Mouse (Mus musculus) MEL (cell line): ENCODE measurements around the gene Spef2. TPM values are rescaled to one million over a fixed set of nuclear protein-coding genes. Genes with fewer than 3 reads are reported as not detected.

Experiments
- DNase-seq: peaks from one replicate; pipeline ENCODE4 v3.0.0; 2011; ENCODE audit warnings: low read depth, low spot score
- H3K27ac ChIP-seq: 2 replicates; pipeline ENCODE4 v1.5.1; 2012; ENCODE audit warnings: low read depth, mild to moderate bottlenecking, control low read depth, low read length, moderate library complexity; ENCODE audit not compliant: control insufficient read depth
- H3K27me3 ChIP-seq, 2 experiments: fragments of 150-350 bp in 1 of 2; sonication (generic) in 1 of 2; 2 replicates each; pipeline ENCODE4 v1.6.1; 2012; ENCODE audit warnings: low read length in 2 of 2, mild to moderate bottlenecking in 2 of 2, improper control_type of control experiment in 1 of 2, moderate library complexity in 1 of 2; ENCODE audit not compliant: insufficient read depth in 2 of 2, control insufficient read depth in 1 of 2
- H3K36me3 ChIP-seq, 2 experiments: 2 replicates each; pipeline ENCODE4 v1.6.1; 2012 to 2014; ENCODE audit warnings: low read length in 2 of 2, improper control_type of control experiment in 1 of 2, inconsistent platforms in 1 of 2, mild to moderate bottlenecking in 1 of 2; ENCODE audit not compliant: insufficient read depth in 2 of 2, control insufficient read depth in 1 of 2
- H3K4me1 ChIP-seq, 2 experiments: fragments of 150-350 bp in 1 of 2; sonication (generic) in 1 of 2; 2 replicates each; pipeline ENCODE4 v1.6.1; 2012; ENCODE audit warnings: low read length in 2 of 2, improper control_type of control experiment in 1 of 2, mild to moderate bottlenecking in 1 of 2; ENCODE audit not compliant: insufficient read depth in 2 of 2, control insufficient read depth in 1 of 2
- H3K4me3 ChIP-seq, 2 experiments: fragments of 150-350 bp in 1 of 2; sonication (generic) in 1 of 2; 2 replicates each; pipeline ENCODE4 v1.5.1; 2012; ENCODE audit warnings: low read depth in 2 of 2, low read length in 2 of 2, mild to moderate bottlenecking in 2 of 2, moderate library complexity in 2 of 2, control low read depth in 1 of 2, improper control_type of control experiment in 1 of 2; ENCODE audit not compliant: control insufficient read depth in 1 of 2, insufficient read depth in 1 of 2
- H3K79me2 ChIP-seq: 2 replicates; pipeline ENCODE4 v1.6.1; 2012; ENCODE audit warnings: mild to moderate bottlenecking, low read length, moderate library complexity; ENCODE audit not compliant: control insufficient read depth, poor library complexity, insufficient read depth
- H3K9ac ChIP-seq: 2 replicates; pipeline ENCODE4 v1.6.1; 2012; ENCODE audit warnings: low read depth, mild to moderate bottlenecking, control low read depth, low read length, moderate library complexity; ENCODE audit not compliant: control insufficient read depth, poor library complexity, severe bottlenecking
- H3K9me3 ChIP-seq: fragments of 150-350 bp; sonication (generic); replicated peaks from 2 replicates; pipeline ENCODE4 v1.6.1; 2012; ENCODE audit warnings: mild to moderate bottlenecking, low read length, improper control_type of control experiment, moderate library complexity; ENCODE audit not compliant: insufficient read depth
- BHLHE40 ChIP-seq: IDR thresholded peaks from 2 replicates; pipeline ENCODE4 v1.6.1; 2012; ENCODE audit warnings: low read depth, mild to moderate bottlenecking, inconsistent platforms, low read length, improper control_type of control experiment, borderline replicate concordance
- CHD1 ChIP-seq: IDR thresholded peaks from 2 replicates; pipeline ENCODE4 v1.6.1; 2012; ENCODE audit warnings: low read depth, mild to moderate bottlenecking, inconsistent platforms, low read length, improper control_type of control experiment
- CHD2 ChIP-seq: IDR thresholded peaks from 2 replicates; pipeline ENCODE4 v1.6.1; 2011; ENCODE audit warnings: low read length, improper control_type of control experiment
- CTCF ChIP-seq, 3 experiments: IDR thresholded peaks in 2 of 3; conservative IDR thresholded peaks in 1 of 3; 2 replicates each; pipeline ENCODE4 v1.5.1; 2011 to 2012; ENCODE audit warnings: low read length in 3 of 3, low read depth in 2 of 3, mild to moderate bottlenecking in 2 of 3, improper control_type of control experiment in 1 of 3, inconsistent platforms in 1 of 3, mixed read lengths in 1 of 3, moderate library complexity in 1 of 3; ENCODE audit not compliant: control insufficient read depth in 1 of 3, insufficient read depth in 1 of 3, poor library complexity in 1 of 3, severe bottlenecking in 1 of 3
- E2F4 ChIP-seq: IDR thresholded peaks from 2 replicates; pipeline ENCODE4 v1.6.1; 2011; ENCODE audit warnings: low read depth, low read length, improper control_type of control experiment, borderline replicate concordance
- ELF1 ChIP-seq: IDR thresholded peaks from 2 replicates; pipeline ENCODE4 v1.6.1; 2014; ENCODE audit warnings: low read depth, mild to moderate bottlenecking, inconsistent platforms, low read length, improper control_type of control experiment, moderate library complexity
- EP300 ChIP-seq, 2 experiments: IDR thresholded peaks; 2 replicates each; pipeline ENCODE4 v1.6.1; 2011; ENCODE audit warnings: improper control_type of control experiment in 2 of 2, low read length in 2 of 2, low read depth in 1 of 2, mild to moderate bottlenecking in 1 of 2
- ETS1 ChIP-seq: IDR thresholded peaks from 2 replicates; pipeline ENCODE4 v1.6.1; 2012; ENCODE audit warnings: low read depth, mild to moderate bottlenecking, inconsistent platforms, low read length, improper control_type of control experiment, moderate library complexity
- GABPA ChIP-seq: IDR thresholded peaks from 2 replicates; pipeline ENCODE4 v1.6.1; 2012; ENCODE audit warnings: low read depth, mild to moderate bottlenecking, inconsistent platforms, low read length, improper control_type of control experiment, moderate library complexity
- GATA1 ChIP-seq: IDR thresholded peaks from 2 replicates; pipeline ENCODE4 v1.6.1; 2011; ENCODE audit warnings: low read depth, low read length, improper control_type of control experiment
- HCFC1 ChIP-seq: IDR thresholded peaks from 2 replicates; pipeline ENCODE4 v1.6.1; 2012; ENCODE audit warnings: low read depth, mild to moderate bottlenecking, inconsistent platforms, low read length, improper control_type of control experiment, moderate library complexity
- JUND ChIP-seq: IDR thresholded peaks from 2 replicates; pipeline ENCODE4 v1.6.1; 2011; ENCODE audit warnings: low read depth, mild to moderate bottlenecking, improper control_type of control experiment, low read length
- KAT2A ChIP-seq: conservative IDR thresholded peaks from 2 replicates; pipeline ENCODE4 v1.6.1; 2012; ENCODE audit warnings: low read depth, low read length, improper control_type of control experiment, inconsistent platforms
- MAFK ChIP-seq: IDR thresholded peaks from 2 replicates; pipeline ENCODE4 v1.6.1; 2011; ENCODE audit warnings: low read depth, mild to moderate bottlenecking, low read length, improper control_type of control experiment, borderline replicate concordance
- MAX ChIP-seq: IDR thresholded peaks from 2 replicates; pipeline ENCODE4 v1.6.1; 2011; ENCODE audit warnings: low read length, improper control_type of control experiment
- MAZ ChIP-seq: IDR thresholded peaks from 2 replicates; pipeline ENCODE4 v1.6.1; 2012; ENCODE audit warnings: low read depth, mild to moderate bottlenecking, inconsistent platforms, low read length, improper control_type of control experiment
- MEF2A ChIP-seq: IDR thresholded peaks from 2 replicates; pipeline ENCODE4 v1.6.1; 2014; ENCODE audit warnings: low read depth, mild to moderate bottlenecking, inconsistent platforms, low read length, improper control_type of control experiment; ENCODE audit not compliant: poor library complexity, insufficient replicate concordance, severe bottlenecking; ENCODE audit errors: extremely low read depth
- MXI1 ChIP-seq: IDR thresholded peaks from 2 replicates; pipeline ENCODE4 v1.6.1; 2011; ENCODE audit warnings: mild to moderate bottlenecking, low read depth, low read length, improper control_type of control experiment
- MYB ChIP-seq: IDR thresholded peaks from 2 replicates; pipeline ENCODE4 v1.6.1; 2011; ENCODE audit warnings: mild to moderate bottlenecking, low read depth, low read length, improper control_type of control experiment
- MYC ChIP-seq: IDR thresholded peaks from 2 replicates; pipeline ENCODE4 v1.6.1; 2011; ENCODE audit warnings: low read depth, mild to moderate bottlenecking, low read length, improper control_type of control experiment, moderate library complexity
- NELFE ChIP-seq: IDR thresholded peaks from 2 replicates; pipeline ENCODE4 v1.6.1; 2011; ENCODE audit warnings: low read depth, low read length, improper control_type of control experiment
- NRF1 ChIP-seq: IDR thresholded peaks from 2 replicates; pipeline ENCODE4 v1.6.1; 2014; ENCODE audit warnings: low read depth, mild to moderate bottlenecking, inconsistent platforms, low read length, improper control_type of control experiment, moderate library complexity; ENCODE audit not compliant: poor library complexity, insufficient read depth, severe bottlenecking
- POLR2A ChIP-seq, 2 experiments: IDR thresholded peaks; 2 replicates each; pipeline ENCODE4 v1.6.1; 2011 to 2012; ENCODE audit warnings: low read length in 2 of 2, mild to moderate bottlenecking in 2 of 2, control low read depth in 1 of 2, improper control_type of control experiment in 1 of 2, low read depth in 1 of 2, moderate library complexity in 1 of 2; ENCODE audit not compliant: control insufficient read depth in 1 of 2, insufficient read depth in 1 of 2, poor library complexity in 1 of 2
- POLR2AphosphoS2 ChIP-seq: IDR thresholded peaks from 2 replicates; pipeline ENCODE4 v1.6.1; 2011; ENCODE audit warnings: low read length, improper control_type of control experiment
- POLR2AphosphoS5 ChIP-seq: IDR thresholded peaks from 2 replicates; pipeline ENCODE4 v1.6.1; 2012; ENCODE audit warnings: low read depth, borderline replicate concordance, mild to moderate bottlenecking, inconsistent platforms, low read length, moderate library complexity, mixed read lengths
- RAD21 ChIP-seq: IDR thresholded peaks from 2 replicates; pipeline ENCODE4 v1.6.1; 2011; ENCODE audit warnings: mild to moderate bottlenecking, low read depth, low read length, improper control_type of control experiment
- SIN3A ChIP-seq: IDR thresholded peaks from 2 replicates; pipeline ENCODE4 v1.6.1; 2012; ENCODE audit warnings: low read length, improper control_type of control experiment, inconsistent platforms
- SMC3 ChIP-seq: IDR thresholded peaks from 2 replicates; pipeline ENCODE4 v1.6.1; 2011; ENCODE audit warnings: low read depth, low read length, improper control_type of control experiment
- TAL1 ChIP-seq: IDR thresholded peaks from 2 replicates; pipeline ENCODE4 v1.6.1; 2012; ENCODE audit warnings: mild to moderate bottlenecking, inconsistent platforms, low read length, moderate library complexity, mixed read lengths
- TBP ChIP-seq: IDR thresholded peaks from 2 replicates; pipeline ENCODE4 v1.8.0; 2011; ENCODE audit warnings: low read depth, low read length, improper control_type of control experiment
- TCF12 ChIP-seq: IDR thresholded peaks from 2 replicates; pipeline ENCODE4 v1.6.1; 2014; ENCODE audit warnings: low read depth, mild to moderate bottlenecking, inconsistent platforms, low read length, improper control_type of control experiment, moderate library complexity
- UBTF ChIP-seq: IDR thresholded peaks from 2 replicates; pipeline ENCODE4 v1.6.1; 2012; ENCODE audit warnings: low read depth, mild to moderate bottlenecking, inconsistent platforms, low read length, improper control_type of control experiment, moderate library complexity, borderline replicate concordance; ENCODE audit not compliant: insufficient read depth
- USF1 ChIP-seq: IDR thresholded peaks from 2 replicates; pipeline ENCODE4 v1.6.1; 2014; ENCODE audit warnings: low read depth, mild to moderate bottlenecking, inconsistent platforms, low read length, improper control_type of control experiment, moderate library complexity
- USF2 ChIP-seq, 2 experiments: IDR thresholded peaks; 2 replicates each; pipeline ENCODE4 v1.6.1; 2011 to 2012; ENCODE audit warnings: improper control_type of control experiment in 2 of 2, low read length in 2 of 2, borderline replicate concordance in 1 of 2, inconsistent platforms in 1 of 2, low read depth in 1 of 2, mild to moderate bottlenecking in 1 of 2; ENCODE audit not compliant: insufficient read depth in 1 of 2
- ZC3H11A ChIP-seq: IDR thresholded peaks from 2 replicates; pipeline ENCODE4 v1.6.1; 2012; ENCODE audit warnings: low read depth, mild to moderate bottlenecking, inconsistent platforms, low read length, improper control_type of control experiment
- ZKSCAN1 ChIP-seq: IDR thresholded peaks from 2 replicates; pipeline ENCODE4 v1.6.1; 2012; ENCODE audit warnings: low read depth, mild to moderate bottlenecking, inconsistent platforms, low read length, improper control_type of control experiment, moderate library complexity
- ZMIZ1 ChIP-seq: IDR thresholded peaks from 2 replicates; pipeline ENCODE4 v1.6.1; 2012; ENCODE audit warnings: low read depth, mild to moderate bottlenecking, inconsistent platforms, low read length, improper control_type of control experiment, moderate library complexity
- ZNF384 ChIP-seq: IDR thresholded peaks from 2 replicates; pipeline ENCODE4 v1.6.1; 2012; ENCODE audit warnings: low read depth, mild to moderate bottlenecking, inconsistent platforms, low read length, improper control_type of control experiment
- polyA plus RNA-seq, 2 experiments: library from polyadenylated mRNA; stranded (reverse) in 1 of 2; unstranded in 1 of 2; fragments of >175 nt in 1 of 2; fragments of >200 nt in 1 of 2; gene quantifications; 2 replicates each; pipeline versions ENCODE4 v1.2.1 to v1.2.4; 2012; ENCODE audit warnings: low replicate concordance in 2 of 2, low read depth in 1 of 2; ENCODE audit not compliant: insufficient read length in 2 of 2, insufficient read depth in 1 of 2, missing spikeins in 1 of 2
- total RNA-seq: library from RNA; depleted of rRNA; stranded (reverse); fragments of 300-350 nt; gene quantifications from 2 replicates; pipeline ENCODE4 v1.2.3, GENCODE M21; 2012

The Spef2 gene
- total and polyA plus RNA-seq, 3 experiments = 0.08 TPM; not detected in 2

DNA sequence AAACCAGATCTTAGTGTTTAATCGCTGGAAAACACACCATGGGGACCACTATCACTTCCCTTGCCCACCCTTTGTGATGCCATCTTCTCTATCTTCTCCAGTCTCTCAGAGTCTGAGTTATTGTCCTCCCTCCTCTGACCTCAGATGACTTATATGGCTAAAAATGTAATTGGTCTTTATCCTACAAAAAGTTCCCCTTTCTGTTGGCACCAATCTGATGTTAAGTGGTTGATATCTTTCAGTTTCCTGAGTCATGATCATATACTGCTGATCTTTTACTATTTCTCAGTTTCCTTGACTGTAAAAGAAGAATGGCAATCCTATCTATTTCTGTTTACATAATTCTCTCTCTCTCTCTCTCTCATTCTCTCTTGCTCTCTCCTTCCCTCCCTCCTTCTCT, 119.0 kb downstream of the Spef2 start:
- DNase-seq = peak; percentile 67
- Histone ChIP-seq H3K4me1 (peaks cover 5 to 33% of the 10 kb centered on the region in 2 experiments; a peak in 3 of 4 replicates), H3K27ac (peak overlapping the region; percentile 59; the same call in 1 of the 2 replicates), H3K4me3 (no peak overlapping the region), H3K36me3 (peaks cover 0 to 29% of the 10 kb centered on the region in 2 experiments; a peak in 2 of 4 replicates), H3K79me2 (no peaks in the 10 kb centered on the region), H3K9me3 (no peaks in the 10 kb centered on the region), H3K9ac (no peak overlapping the region), H3K27me3 (no peaks in the 10 kb centered on the region)
- TF ChIP-seq MYB (peak; percentile 56; the same call in 1 of the 2 replicates), UBTF (no peak), CTCF (IDR thresholded peaks at IDR 0.05 in 2 of 3, conservative IDR thresholded peaks at IDR 0.05 in 1 of 3; ENCODE audit: control insufficient read depth in 1 of 3, insufficient read depth in 1 of 3, low read depth in 2 of 3, low read length in 3 of 3, poor library complexity in 1 of 3, severe bottlenecking in 1 of 3) (no peak), SIN3A (peak; percentile 78; the same call in 1 of the 2 replicates), MXI1 (no peak), E2F4 (no peak), MEF2A (peak; percentile 89; the same call in 1 of the 2 replicates), HCFC1 (no peak), GATA1 (peak; percentile 81), NELFE (no peak), BHLHE40 (no peak), ETS1 (peak; percentile 87), POLR2A (IDR thresholded peaks at IDR 0.05; ENCODE audit: control insufficient read depth in 1 of 2, insufficient read depth in 1 of 2, low read depth in 1 of 2, low read length in 2 of 2, poor library complexity in 1 of 2) (no peak), POLR2AphosphoS5 (no peak), MAZ (no peak), GABPA (no peak), ZMIZ1 (no peak), CHD1 (no peak), EP300 (IDR thresholded peaks at IDR 0.05; ENCODE audit: low read depth in 1 of 2, low read length in 2 of 2) (peak; percentile 92), ZC3H11A (no peak), CHD2 (no peak), NRF1 (no peak), MYC (no peak), RAD21 (no peak), USF2 (IDR thresholded peaks at IDR 0.05; ENCODE audit: borderline replicate concordance in 1 of 2, insufficient read depth in 1 of 2, low read depth in 1 of 2, low read length in 2 of 2) (no peak), POLR2AphosphoS2 (no peak), ZNF384 (no peak), JUND (no peak), MAFK (peak; percentile 83; the same call in 1 of the 2 replicates), TAL1 (no peak), TCF12 (peak; percentile 77), KAT2A (no peak), USF1 (no peak), ELF1 (no peak), MAX (no peak), SMC3 (no peak), ZKSCAN1 (no peak), TBP (no peak)
